Comparison of ENCODE assay signal across 9 mouse cellular contexts in the genomic region with DNA sequence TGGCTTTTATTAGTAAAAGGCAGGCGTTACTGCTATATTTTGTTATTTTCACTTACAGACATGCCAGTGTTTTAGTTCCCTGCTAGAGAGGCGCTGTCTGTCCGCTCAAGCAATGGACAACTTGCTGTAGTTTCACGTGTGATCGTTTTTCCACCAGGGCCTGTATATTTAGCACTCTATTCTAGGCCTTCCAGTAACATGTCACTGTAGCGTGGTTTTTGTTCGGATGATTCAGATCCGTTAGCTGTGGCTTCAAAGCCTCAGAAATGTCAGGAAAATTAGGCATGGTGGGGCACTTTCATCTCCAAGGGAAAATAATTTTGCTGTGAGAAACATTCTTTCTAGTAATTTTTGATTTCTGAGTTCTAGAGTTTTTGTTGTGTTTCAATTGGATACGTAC. TPM values are rescaled to one million over a fixed set of nuclear protein-coding genes. Genes with fewer than 3 reads are reported as not detected.
A peak's percentile ranks its signal among the peaks of the same experiment; 100 is the strongest.
DNase-seq lines count a peak whose midpoint lies in the region; ATAC-seq and TF ChIP-seq lines count a peak whose summit lies in the region.
"Had no signal": no experiment of that assay in that cellular context is flagged by ENCODE, and none has a peak within 500 bp of the region (broad histone marks: within the 10 kb centered on the region; RNA-seq: fewer than 3 reads in every experiment).

No protein-coding gene starts in this region.

- no peak for TF ChIP-seq POLR2A in heart, adult 2 months (IDR thresholded peaks at IDR 0.05; ENCODE audit: insufficient read depth, low read depth, low read length)

- 28% methylated on average over 9 of the region's 9 CpGs for WGBS in heart, adult 2 months
- WGBS in lung, embryonic 16.5 days = 68% methylated on average over 9 of the region's 9 CpGs
- WGBS in intestine, embryonic 14.5 days = 76% methylated on average over 9 of the region's 9 CpGs
- WGBS in stomach, embryonic 14.5 days = 71% methylated on average over 9 of the region's 9 CpGs

- no peak for TF ChIP-seq EP300 in heart, adult 2 months (IDR thresholded peaks at IDR 0.05; ENCODE audit: insufficient read depth, low read depth, low read length)

- no peak for DNase-seq in heart, adult 2 months
- DNase-seq in heart, adult 11 months = no peak
- DNase-seq in lung, postnatal 36 days = no peak
- DNase-seq in intestine, embryonic 14.5 days (ENCODE audit: low spot score) = no peak
- no peak for DNase-seq in MN1 (ENCODE audit: low spot score)
- no peak for DNase-seq in cerebellum, adult 11-12 months

- intact Hi-C loops in heart, adult 2 months (cut with DNase I) = loop anchor here (1.0 to 2.0 kb wide), 3 partner anchors 46 to 88 kb away; no protein-coding TSS in a partner anchor

- peaks cover 29% of the 10 kb centered on the region for H3K4me1 ChIP-seq in heart, adult 2 months (ENCODE audit: control insufficient read depth, insufficient read depth, low read length)
- peaks cover 56% of the 10 kb centered on the region for H3K4me1 ChIP-seq in lung, embryonic 16.5 days (replicated peaks; ENCODE audit: control insufficient read depth, insufficient read depth, low read length)
- peaks cover 47% of the 10 kb centered on the region for H3K4me1 ChIP-seq in intestine, embryonic 14.5 days (replicated peaks; ENCODE audit: control insufficient read depth, insufficient read depth, low read length)
- peaks cover 41% of the 10 kb centered on the region for H3K4me1 ChIP-seq in stomach, embryonic 14.5 days (ENCODE audit: control insufficient read depth, insufficient read depth, low read length)

- H3K79me2 ChIP-seq in heart, adult 2 months (replicated peaks; ENCODE audit: control insufficient read depth, insufficient read depth, low read length) = peaks cover 7% of the 10 kb centered on the region

- H3K9ac ChIP-seq in heart, adult 2 months (ENCODE audit: low read depth, low read length) = peak overlapping the region; percentile 98
- H3K9ac ChIP-seq in lung, embryonic 16.5 days (ENCODE audit: low read length) = peak overlapping the region; percentile 98
- H3K9ac ChIP-seq in intestine, embryonic 14.5 days (ENCODE audit: low read length) = peak overlapping the region; percentile 93
- H3K9ac ChIP-seq in stomach, embryonic 14.5 days (replicated peaks; ENCODE audit: low read depth, low read length) = no peak overlapping the region

- no peak for ATAC-seq in lung, embryonic 16.5 days (ENCODE audit: low read depth)
- ATAC-seq in intestine, embryonic 14.5 days (replicated peaks; ENCODE audit: low FRiP score, low TSS enrichment, low read depth) = no peak
- no peak for ATAC-seq in stomach, embryonic 14.5 days (ENCODE audit: insufficient number of reproducible peaks, insufficient read depth, low FRiP score, low read depth)
- ATAC-seq: CD4-positive, CD25-positive, alpha-beta regulatory T cell, adult 4 months had no signal

- no peaks in the 10 kb centered on the region for H3K9me3 ChIP-seq in lung, embryonic 16.5 days (ENCODE audit: control insufficient read depth, low read length)
- no peaks in the 10 kb centered on the region for H3K9me3 ChIP-seq in intestine, embryonic 14.5 days (ENCODE audit: control insufficient read depth, low read length)
- H3K9me3 ChIP-seq in stomach, embryonic 14.5 days (ENCODE audit: control insufficient read depth, low read depth, low read length) = no peaks in the 10 kb centered on the region

- peak overlapping the region; percentile 95 for H3K4me3 ChIP-seq in heart, adult 2 months
- H3K4me3 ChIP-seq in lung, embryonic 16.5 days (ENCODE audit: low read length) = peak overlapping the region; percentile 97
- H3K4me3 ChIP-seq in intestine, embryonic 14.5 days (ENCODE audit: low read depth, low read length) = peak overlapping the region; percentile 78; the same call in 1 of the 2 replicates
- peak overlapping the region; percentile 88; the same call in 1 of the 2 replicates for H3K4me3 ChIP-seq in stomach, embryonic 14.5 days (ENCODE audit: low read depth, low read length)

- no peak for TF ChIP-seq CTCF in heart, adult 2 months (IDR thresholded peaks at IDR 0.05)

- H3K27ac ChIP-seq in heart, adult 2 months = peak overlapping the region; percentile 94
- H3K27ac ChIP-seq in lung, embryonic 16.5 days (ENCODE audit: low read length) = no peak overlapping the region
- no peak overlapping the region for H3K27ac ChIP-seq in intestine, embryonic 14.5 days (ENCODE audit: low read depth)
- H3K27ac ChIP-seq in stomach, embryonic 14.5 days (ENCODE audit: low read length) = no peak overlapping the region

- H3K36me3 ChIP-seq in heart, adult 2 months (ENCODE audit: control insufficient read depth, insufficient read depth, low read length) = peaks cover 5% of the 10 kb centered on the region; the same call in 1 of the 2 replicates
- H3K36me3 ChIP-seq in lung, embryonic 16.5 days (ENCODE audit: control insufficient read depth, insufficient read depth, low read length) = no peaks in the 10 kb centered on the region
- no peaks in the 10 kb centered on the region for H3K36me3 ChIP-seq in intestine, embryonic 14.5 days (ENCODE audit: control insufficient read depth, insufficient read depth, low read length)
- H3K36me3 ChIP-seq in stomach, embryonic 14.5 days (ENCODE audit: control insufficient read depth, insufficient read depth, low read length) = no peaks in the 10 kb centered on the region

- peak overlapping the region; percentile 62 for H3K4me2 ChIP-seq in lung, embryonic 16.5 days (ENCODE audit: low read depth, low read length)
- H3K4me2 ChIP-seq in intestine, embryonic 14.5 days (ENCODE audit: low read length) = peak overlapping the region; percentile 74
- peak overlapping the region; percentile 60 for H3K4me2 ChIP-seq in stomach, embryonic 14.5 days (replicated peaks; ENCODE audit: low read depth, low read length)

- no peaks in the 10 kb centered on the region for H3K27me3 ChIP-seq in heart, adult 2 months (ENCODE audit: control insufficient read depth, insufficient read depth, low read length)
- no peaks in the 10 kb centered on the region for H3K27me3 ChIP-seq in lung, embryonic 16.5 days (ENCODE audit: control insufficient read depth, insufficient read depth, low read depth, low read length)
- no peaks in the 10 kb centered on the region for H3K27me3 ChIP-seq in intestine, embryonic 14.5 days (replicated peaks; ENCODE audit: control insufficient read depth, insufficient read depth, low read length)
- H3K27me3 ChIP-seq in stomach, embryonic 14.5 days (ENCODE audit: control insufficient read depth, insufficient read depth, low read length) = no peaks in the 10 kb centered on the region

RNA-seq across cellular contexts. Expression of gene Inpp5a, which starts 2.0 kb away (rescaled TPM):
- 100 to 1,000 TPM; 280 to 306 TPM for total RNA-seq in heart, adult 2 months (2021)
- polyA plus RNA-seq in heart, adult 2 months (2012; rRNA removed) = 134 and 195 TPM in 2 replicates
- 26.8 and 28.8 TPM in 2 replicates for polyA plus RNA-seq in lung, embryonic 16.5 days (2015; fragmentation: Nextera tagmentation; extraction: Ambion mirVana)
- 44.2 and 49.8 TPM in 2 replicates for polyA plus RNA-seq in intestine, embryonic 14.5 days (2014; fragmentation: Nextera tagmentation; extraction: Ambion mirVana)
- polyA plus RNA-seq in stomach, embryonic 14.5 days (2014; fragmentation: Nextera tagmentation; extraction: Ambion mirVana) = 46.2 and 51.9 TPM in 2 replicates
